10 mouse cellular contexts compared by ENCODE assay signal in the genomic region with DNA sequence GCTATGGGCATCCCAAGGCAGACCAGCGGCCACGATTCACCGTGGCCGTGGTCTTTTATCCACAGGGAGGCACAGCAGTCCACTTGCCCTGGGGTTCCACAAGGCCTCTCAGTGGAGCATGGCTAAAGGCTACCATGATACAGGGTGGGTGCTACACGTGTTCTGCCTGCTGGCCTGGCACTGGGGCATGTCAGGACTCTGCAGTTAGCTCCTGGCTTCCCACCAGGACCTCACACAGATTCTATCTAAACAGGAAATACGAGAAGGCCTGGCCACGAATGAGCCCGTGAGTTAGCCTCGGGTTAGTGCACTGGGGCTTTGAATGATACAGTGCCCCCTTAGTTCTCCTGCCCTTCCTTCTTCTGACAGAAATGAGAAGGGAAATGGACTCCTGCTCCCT.
DNase-seq lines count a peak whose midpoint lies in the region; ATAC-seq and TF ChIP-seq lines count a peak whose summit lies in the region.
"Had no signal": no experiment of that assay in that cellular context is flagged by ENCODE, and none has a peak within 500 bp of the region (broad histone marks: within the 10 kb centered on the region; RNA-seq: fewer than 3 reads in every experiment).

No protein-coding gene starts in this region.

- TF ChIP-seq EP300 in liver, postnatal 0 days (IDR thresholded peaks at IDR 0.05; ENCODE audit: low read depth): no peak

- H3K4me2 ChIP-seq in forebrain, embryonic 11.5 days (ENCODE audit: low read depth, low read length, severe bottlenecking): no peak overlapping the region
- no peak overlapping the region for H3K4me2 ChIP-seq in lung, embryonic 15.5 days
- H3K4me2 ChIP-seq in kidney, embryonic 15.5 days: no peak overlapping the region
- no peak overlapping the region for H3K4me2 ChIP-seq in stomach, embryonic 16.5 days (ENCODE audit: low read depth, low read length)
- H3K4me2 ChIP-seq in liver, postnatal 0 days (ENCODE audit: low read depth, low read length): no peak overlapping the region
- H3K4me2 ChIP-seq: hindbrain, embryonic 14.5 days had no signal

- H3K27me3 ChIP-seq in forebrain, embryonic 10.5 days (ENCODE audit: poor library complexity, severe bottlenecking): no peaks in the 10 kb centered on the region
- no peaks in the 10 kb centered on the region for H3K27me3 ChIP-seq in forebrain, embryonic 11.5 days (ENCODE audit: control insufficient read depth, insufficient read depth, low read length)
- H3K27me3 ChIP-seq in lung, embryonic 15.5 days: no peaks in the 10 kb centered on the region
- no peaks in the 10 kb centered on the region for H3K27me3 ChIP-seq in kidney, embryonic 15.5 days
- H3K27me3 ChIP-seq in stomach, embryonic 16.5 days (ENCODE audit: control insufficient read depth, insufficient read depth, low read length): no peaks in the 10 kb centered on the region
- no peaks in the 10 kb centered on the region for H3K27me3 ChIP-seq in liver, postnatal 0 days (ENCODE audit: insufficient read depth, low read length)

- no peak for ATAC-seq in forebrain, embryonic 11.5 days (replicated peaks; ENCODE audit: low FRiP score)
- ATAC-seq in lung, embryonic 15.5 days (ENCODE audit: borderline replicate concordance, extremely low read depth, low FRiP score, low TSS enrichment): peak; percentile 68; the same call in 1 of the 2 replicates
- 0 out of 2 replicates have a peak, but pooled peaks have one; percentile 29 for ATAC-seq in kidney, embryonic 15.5 days (replicated peaks; ENCODE audit: low FRiP score)
- peak; percentile 29; the same call in 1 of the 2 replicates for ATAC-seq in stomach, embryonic 16.5 days (ENCODE audit: insufficient read depth, low FRiP score)
- ATAC-seq in liver, postnatal 0 days: no peak

- H3K27ac ChIP-seq in forebrain, embryonic 10.5 days: peak overlapping the region; percentile 48; the same call in 1 of the 2 replicates
- H3K27ac ChIP-seq in forebrain, embryonic 11.5 days (ENCODE audit: low read depth, low read length): no peak overlapping the region
- 0 out of 2 replicates have a peak overlapping the region, but pooled peaks have one; percentile 15 for H3K27ac ChIP-seq in lung, embryonic 15.5 days
- peak overlapping the region; percentile 75 for H3K27ac ChIP-seq in kidney, embryonic 15.5 days
- H3K27ac ChIP-seq in stomach, embryonic 16.5 days (ENCODE audit: low read length): no peak overlapping the region
- H3K27ac ChIP-seq in liver, postnatal 0 days (ENCODE audit: low read depth): no peak overlapping the region
- H3K27ac ChIP-seq: hindbrain, embryonic 14.5 days had no signal

- H3K9ac ChIP-seq in forebrain, embryonic 11.5 days (ENCODE audit: low read length): no peak overlapping the region
- no peak overlapping the region for H3K9ac ChIP-seq in lung, embryonic 15.5 days
- no peak overlapping the region for H3K9ac ChIP-seq in kidney, embryonic 15.5 days
- H3K9ac ChIP-seq in stomach, embryonic 16.5 days (ENCODE audit: low read length): no peak overlapping the region
- no peak overlapping the region for H3K9ac ChIP-seq in liver, postnatal 0 days (replicated peaks)
- H3K9ac ChIP-seq: hindbrain, embryonic 14.5 days had no signal

- WGBS in forebrain, embryonic 10.5 days: 70% methylated on average over 9 of the region's 9 CpGs
- WGBS in forebrain, embryonic 11.5 days: 73% methylated on average over 9 of the region's 9 CpGs
- 48% methylated on average over 9 of the region's 9 CpGs for WGBS in lung, embryonic 15.5 days
- WGBS in kidney, embryonic 15.5 days: 42% methylated on average over 9 of the region's 9 CpGs
- whole genome bisulfite sequencing in stomach, embryonic 16.5 days: 54% methylated on average over 9 of the region's 9 CpGs
- 54% methylated on average over 9 of the region's 9 CpGs for WGBS in liver, postnatal 0 days (ENCODE audit: insufficient replicate concordance)

- no peaks in the 10 kb centered on the region for H3K9me3 ChIP-seq in forebrain, embryonic 10.5 days
- H3K9me3 ChIP-seq in forebrain, embryonic 11.5 days (ENCODE audit: control insufficient read depth, low read length): no peaks in the 10 kb centered on the region
- no peaks in the 10 kb centered on the region for H3K9me3 ChIP-seq in lung, embryonic 15.5 days
- H3K9me3 ChIP-seq in kidney, embryonic 15.5 days (replicated peaks): no peaks in the 10 kb centered on the region
- H3K9me3 ChIP-seq in stomach, embryonic 16.5 days (replicated peaks; ENCODE audit: control insufficient read depth, low read length): no peaks in the 10 kb centered on the region
- no peaks in the 10 kb centered on the region for H3K9me3 ChIP-seq in liver, postnatal 0 days (ENCODE audit: low read length)

- peaks cover 35% of the 10 kb centered on the region for H3K4me1 ChIP-seq in forebrain, embryonic 10.5 days
- H3K4me1 ChIP-seq in forebrain, embryonic 11.5 days (replicated peaks; ENCODE audit: control insufficient read depth, insufficient read depth, low read length): peaks cover 4% of the 10 kb centered on the region; the same call in 1 of the 2 replicates
- H3K4me1 ChIP-seq in lung, embryonic 15.5 days: peaks cover 30% of the 10 kb centered on the region
- peaks cover 18% of the 10 kb centered on the region for H3K4me1 ChIP-seq in kidney, embryonic 15.5 days
- H3K4me1 ChIP-seq in stomach, embryonic 16.5 days (ENCODE audit: control insufficient read depth, insufficient read depth, low read length): peaks cover 18% of the 10 kb centered on the region
- no peaks in the 10 kb centered on the region for H3K4me1 ChIP-seq in liver, postnatal 0 days (ENCODE audit: insufficient read depth)

- no peak for DNase-seq in forebrain, embryonic 10.5 days (ENCODE audit: extremely low spot score, low spot score)
- no peak for DNase-seq in forebrain, embryonic 11.5 days (ENCODE audit: low spot score)
- no peak for DNase-seq in lung, postnatal 25 days (ENCODE audit: low spot score)
- DNase-seq in liver, postnatal 0 days: no peak
- DNase-seq in layer of hippocampus, adult 11-12 months (ENCODE audit: low spot score): no peak
- DNase-seq: B cell, adult 2 months had no signal

- no peak for TF ChIP-seq CTCF in liver, postnatal 0 days (IDR thresholded peaks at IDR 0.05; ENCODE audit: low read depth)

- no peak overlapping the region for H3K4me3 ChIP-seq in forebrain, embryonic 10.5 days
- no peak overlapping the region for H3K4me3 ChIP-seq in forebrain, embryonic 11.5 days (ENCODE audit: low read depth, low read length)
- H3K4me3 ChIP-seq in lung, embryonic 15.5 days: no peak overlapping the region
- no peak overlapping the region for H3K4me3 ChIP-seq in kidney, embryonic 15.5 days (replicated peaks)
- H3K4me3 ChIP-seq in stomach, embryonic 16.5 days (replicated peaks; ENCODE audit: low read length): no peak overlapping the region
- H3K4me3 ChIP-seq in liver, postnatal 0 days (ENCODE audit: low read depth, low read length): no peak overlapping the region

- peaks cover 6% of the 10 kb centered on the region; the same call in 1 of the 2 replicates for H3K36me3 ChIP-seq in forebrain, embryonic 10.5 days (replicated peaks)
- no peaks in the 10 kb centered on the region for H3K36me3 ChIP-seq in forebrain, embryonic 11.5 days (ENCODE audit: control insufficient read depth, insufficient read depth, low read length)
- no peaks in the 10 kb centered on the region for H3K36me3 ChIP-seq in lung, embryonic 15.5 days
- peaks cover 15% of the 10 kb centered on the region for H3K36me3 ChIP-seq in kidney, embryonic 15.5 days
- no peaks in the 10 kb centered on the region for H3K36me3 ChIP-seq in stomach, embryonic 16.5 days (ENCODE audit: control insufficient read depth, insufficient read depth, low read length)
- peaks cover 3% of the 10 kb centered on the region; the same call in 1 of the 2 replicates for H3K36me3 ChIP-seq in liver, postnatal 0 days (replicated peaks; ENCODE audit: insufficient read depth, low read length)

Comparison
In these comparisons a context has a peak if more than half of its experiments do, and no peak if none do; other contexts are left out.
1. H3K27ac ChIP-seq: peak in forebrain, embryonic 10.5 days (single experiment), lung, embryonic 15.5 days (single experiment) and kidney, embryonic 15.5 days (single experiment); none in forebrain, embryonic 11.5 days (single experiment), stomach, embryonic 16.5 days (single experiment) and liver, postnatal 0 days (single experiment).
2. ATAC-seq: peak in lung, embryonic 15.5 days (single experiment), kidney, embryonic 15.5 days (single experiment) and stomach, embryonic 16.5 days (single experiment); none in forebrain, embryonic 11.5 days (single experiment) and liver, postnatal 0 days (single experiment).